Mouse (Mus musculus): Measurements from ENCODE around the gene Ldoc1. TPM values are rescaled to one million over a fixed set of nuclear protein-coding genes. Genes with fewer than 3 reads are reported as not detected.

Ldoc1 gene
- polyA plus RNA-seq (2014; fragmentation: Nextera tagmentation; extraction: Ambion mirVana), result 0.16 and 0.56 TPM in 2 replicates

GRCm38 (mm10) chrX:61709302-61710033 is at the start of gene Ldoc1:
TSS of gene Ldoc1 (plus strand) at chrX:61709497.
- Histone ChIP-seq H3K4me1 (replicated peaks; ENCODE audit: control insufficient read depth, insufficient read depth, low read length) (no peaks in the 10 kb centered on the region), H3K27me3 (replicated peaks; ENCODE audit: control insufficient read depth, insufficient read depth, low read length) (no peaks in the 10 kb centered on the region), H3K9me3 (ENCODE audit: control insufficient read depth, low read length) (no peaks in the 10 kb centered on the region), H3K4me3 (ENCODE audit: low read depth, low read length) (peak within 1 kb of the TSS; percentile 24; the same call in 1 of the 2 replicates), H3K9ac (ENCODE audit: low read depth, low read length) (no peak within 1 kb of the TSS), H3K27ac (ENCODE audit: low read depth, low read length) (no peak within 1 kb of the TSS), H3K4me2 (peak within 1 kb of the TSS; percentile 53), H3K36me3 (ENCODE audit: control insufficient read depth, insufficient read depth, low read length) (no peaks in the 10 kb centered on the region)
- no peak for DNase-seq (ENCODE audit: low spot score)
- 34% methylated on average over 34 of the region's 34 CpGs for WGBS
- no peak; the same call in 1 of the 2 replicates for ATAC-seq (replicated peaks; ENCODE audit: low FRiP score)

- Histone ChIP-seq H3K4me3 (ENCODE audit: low read depth, low read length) (no peak overlapping the region), H3K36me3 (ENCODE audit: control insufficient read depth, insufficient read depth, low read length) (no peaks in the 10 kb centered on the region), H3K27ac (ENCODE audit: low read depth, low read length) (no peak overlapping the region), H3K4me1 (replicated peaks; ENCODE audit: control insufficient read depth, insufficient read depth, low read length) (no peaks in the 10 kb centered on the region), H3K9ac (ENCODE audit: low read depth, low read length) (no peak overlapping the region), H3K9me3 (ENCODE audit: control insufficient read depth, low read length) (no peaks in the 10 kb centered on the region), H3K27me3 (replicated peaks; ENCODE audit: control insufficient read depth, insufficient read depth, low read length) (no peaks in the 10 kb centered on the region), H3K4me2 (no peak overlapping the region)
- WGBS, result 74% methylated on average over 7 of the region's 7 CpGs
- ATAC-seq (replicated peaks; ENCODE audit: low FRiP score) (no peak), DNase-seq (ENCODE audit: low spot score) (no peak)
These were observed 834 bp downstream of the Ldoc1 start for GRCm38 (mm10) chrX:61710131-61710530.

DNA sequence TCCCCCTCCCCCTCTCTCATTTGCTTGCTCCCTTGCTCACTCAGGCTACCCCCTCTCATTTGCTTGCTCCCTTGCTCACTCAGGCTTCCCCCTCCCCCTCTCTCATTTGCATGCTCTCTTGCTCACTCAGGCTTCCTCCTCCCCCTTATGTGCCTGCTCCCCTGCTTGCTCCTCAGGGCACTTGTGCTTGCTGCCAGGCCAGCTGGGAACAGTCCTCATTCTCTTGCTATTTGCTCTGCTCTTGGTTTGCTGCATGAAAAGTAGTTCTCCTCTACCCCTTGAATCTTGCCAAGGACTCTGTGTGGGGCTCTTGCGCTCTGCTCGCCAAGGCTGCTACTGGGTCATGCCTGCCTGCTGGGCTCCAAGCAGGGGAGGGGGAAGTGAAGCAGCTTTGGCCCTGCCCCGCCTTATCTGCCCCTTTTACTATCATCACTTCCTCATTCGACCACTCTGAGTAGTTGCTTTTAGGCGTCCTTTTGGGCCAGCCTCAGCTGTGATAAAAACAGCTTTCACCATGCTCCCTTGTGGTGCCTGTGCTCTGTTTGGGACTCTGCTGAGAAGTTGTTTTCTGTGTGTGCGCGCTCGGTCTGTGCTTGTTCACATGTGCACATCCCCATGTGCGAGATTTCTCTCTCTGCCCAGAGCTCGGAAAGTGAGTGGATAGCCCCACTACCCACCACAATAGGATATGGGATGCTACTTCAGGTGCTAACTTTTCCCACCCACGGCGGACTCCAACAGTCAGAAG is 13.2 kb downstream of the Ldoc1 start:
- Histone ChIP-seq H3K9me3 (ENCODE audit: control insufficient read depth, low read length) (no peaks in the 10 kb centered on the region), H3K4me3 (ENCODE audit: low read depth, low read length) (0 out of 2 replicates have a peak overlapping the region, but pooled peaks have one; percentile 8), H3K27ac (ENCODE audit: low read depth, low read length) (peak overlapping the region; percentile 7; the same call in 1 of the 2 replicates), H3K36me3 (ENCODE audit: control insufficient read depth, insufficient read depth, low read length) (no peaks in the 10 kb centered on the region), H3K4me2 (peak overlapping the region; percentile 56), H3K4me1 (replicated peaks; ENCODE audit: control insufficient read depth, insufficient read depth, low read length) (no peaks in the 10 kb centered on the region), H3K27me3 (replicated peaks; ENCODE audit: control insufficient read depth, insufficient read depth, low read length) (no peaks in the 10 kb centered on the region), H3K9ac (ENCODE audit: low read depth, low read length) (no peak overlapping the region)
- ATAC-seq (replicated peaks; ENCODE audit: low FRiP score) (peak; percentile 68), DNase-seq (ENCODE audit: low spot score) (peak; percentile 37)
- 23% methylated on average over 12 of the region's 12 CpGs for WGBS

GRCm38 (mm10) chrX:61723029-61723980 is 14.0 kb downstream of the Ldoc1 start:
- no peak overlapping the region for H3K9ac ChIP-seq (ENCODE audit: low read depth, low read length)
- ATAC-seq (replicated peaks; ENCODE audit: low FRiP score), result peak; percentile 71
- H3K36me3 ChIP-seq (ENCODE audit: control insufficient read depth, insufficient read depth, low read length), result no peaks in the 10 kb centered on the region

DNA sequence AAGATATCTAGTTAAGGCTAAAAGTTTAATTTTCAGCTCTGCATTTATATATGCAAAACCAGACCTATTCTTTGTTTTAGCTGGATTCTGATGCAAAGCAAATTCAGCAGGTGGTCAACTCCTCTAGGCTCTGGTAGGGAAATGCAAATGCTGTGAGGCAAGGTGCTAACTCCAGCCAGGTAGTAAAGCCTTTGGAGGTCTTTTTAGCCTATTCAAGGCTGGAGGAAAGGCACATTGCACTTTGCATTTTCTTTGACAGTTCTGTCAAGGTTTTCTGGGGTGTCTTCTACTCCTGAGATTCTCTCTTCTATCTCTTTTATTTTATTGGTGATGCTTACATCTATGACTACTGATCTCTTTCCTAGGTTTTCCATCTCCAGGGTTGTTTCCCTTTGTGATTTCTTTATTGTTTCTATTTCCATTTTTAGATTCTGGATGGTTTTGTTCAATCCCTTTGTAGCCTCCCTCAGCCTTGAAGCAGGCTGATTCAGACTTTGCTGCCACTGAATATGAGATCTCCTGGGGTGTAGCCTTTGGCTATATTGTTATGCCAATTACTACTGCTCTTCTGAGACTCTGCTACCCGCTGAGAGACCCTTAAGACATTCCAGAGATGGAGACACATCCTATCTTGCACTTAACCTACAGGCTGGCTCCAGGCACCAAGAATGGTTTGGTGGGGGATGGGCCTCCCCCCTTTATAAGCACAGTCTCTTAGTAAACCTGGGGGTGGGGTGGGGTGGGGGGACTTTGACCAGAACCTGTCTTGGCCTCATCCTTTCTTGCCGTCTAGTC is 18.4 kb downstream of the Ldoc1 start:
- ATAC-seq (replicated peaks; ENCODE audit: low FRiP score), result no peak
- Histone ChIP-seq H3K9me3 (ENCODE audit: control insufficient read depth, low read length) (no peaks in the 10 kb centered on the region), H3K4me1 (replicated peaks; ENCODE audit: control insufficient read depth, insufficient read depth, low read length) (no peaks in the 10 kb centered on the region), H3K9ac (ENCODE audit: low read depth, low read length) (no peak overlapping the region), H3K27me3 (replicated peaks; ENCODE audit: control insufficient read depth, insufficient read depth, low read length) (no peaks in the 10 kb centered on the region), H3K36me3 (ENCODE audit: control insufficient read depth, insufficient read depth, low read length) (no peaks in the 10 kb centered on the region), H3K4me3 (ENCODE audit: low read depth, low read length) (no peak overlapping the region), H3K27ac (ENCODE audit: low read depth, low read length) (no peak overlapping the region), H3K4me2 (no peak overlapping the region)
- WGBS, result 67% methylated on average over 2 of the region's 2 CpGs
- DNase-seq (ENCODE audit: low spot score), result no peak

More at GRCm38 (mm10) chrX:61723029-61723980, 14.0 kb downstream of the Ldoc1 start:
- no peak overlapping the region for H3K4me3 ChIP-seq (ENCODE audit: low read depth, low read length)
- H3K9me3 ChIP-seq (ENCODE audit: control insufficient read depth, low read length), result no peaks in the 10 kb centered on the region
- H3K4me1 ChIP-seq (replicated peaks; ENCODE audit: control insufficient read depth, insufficient read depth, low read length), result no peaks in the 10 kb centered on the region
- WGBS, result 39% methylated on average over 9 of the region's 9 CpGs
- no peaks in the 10 kb centered on the region for H3K27me3 ChIP-seq (replicated peaks; ENCODE audit: control insufficient read depth, insufficient read depth, low read length)
- no peak for DNase-seq (ENCODE audit: low spot score)
- peak overlapping the region; percentile 7; the same call in 1 of the 2 replicates for H3K27ac ChIP-seq (ENCODE audit: low read depth, low read length)
- H3K4me2 ChIP-seq, result peak overlapping the region; percentile 56
